Mouse (Mus musculus) bone marrow, adult 2 months (tissue): ENCODE results near the gene Wnk2. TPM values are rescaled to one million over a fixed set of nuclear protein-coding genes. Genes with fewer than 3 reads are reported as not detected.

Experiments used
- H3K27ac ChIP-seq: fragments of 200-500 bp; 2 replicates; pipeline ENCODE4 v1.5.1; 2012; ENCODE audit warnings: low read depth, mild to moderate bottlenecking, control low read depth, inconsistent platforms, low read length; ENCODE audit not compliant: control insufficient read depth, poor library complexity, insufficient read depth
- H3K4me1 ChIP-seq: fragments of 200-500 bp; 2 replicates; pipeline ENCODE4 v1.6.1; 2011; ENCODE audit warnings: low read length; ENCODE audit not compliant: control insufficient read depth, insufficient read depth
- H3K4me3 ChIP-seq: fragments of 200-500 bp; replicated peaks from 2 replicates; pipeline ENCODE3; 2011; ENCODE audit warnings: mild to moderate bottlenecking, low read depth, low read length, control low read depth; ENCODE audit not compliant: control insufficient read depth
- CTCF ChIP-seq: fragments of 200-500 bp; IDR thresholded peaks from 2 replicates; pipeline ENCODE4 v1.5.1; 2011; ENCODE audit warnings: low read length, control low read depth; ENCODE audit not compliant: control insufficient read depth, insufficient read depth
- POLR2A ChIP-seq: fragments of 200-500 bp; IDR thresholded peaks from 2 replicates; pipeline ENCODE4 v1.6.1; 2011; ENCODE audit warnings: low read depth, mild to moderate bottlenecking, control low read depth, low read length, borderline replicate concordance; ENCODE audit not compliant: control insufficient read depth
- WGBS: fragments of 180-500 bp; shearing (Covaris S2); methylation state at CpG from one replicate; pipeline ENCODE4 v1.1.7; 2018; 5-methylcytosine and 5-hydroxymethylcytosine counted together
- polyA plus RNA-seq: library from polyadenylated mRNA; stranded (reverse); fragments of >200 nt; gene quantifications from 2 replicates; pipeline ENCODE4 v1.2.4, GENCODE M21; 2011; ENCODE audit warnings: low replicate concordance; ENCODE audit not compliant: missing spikeins, insufficient read depth, insufficient read length

Gene Wnk2
- polyA plus RNA-seq, 1 experiment: not detected

DNA sequence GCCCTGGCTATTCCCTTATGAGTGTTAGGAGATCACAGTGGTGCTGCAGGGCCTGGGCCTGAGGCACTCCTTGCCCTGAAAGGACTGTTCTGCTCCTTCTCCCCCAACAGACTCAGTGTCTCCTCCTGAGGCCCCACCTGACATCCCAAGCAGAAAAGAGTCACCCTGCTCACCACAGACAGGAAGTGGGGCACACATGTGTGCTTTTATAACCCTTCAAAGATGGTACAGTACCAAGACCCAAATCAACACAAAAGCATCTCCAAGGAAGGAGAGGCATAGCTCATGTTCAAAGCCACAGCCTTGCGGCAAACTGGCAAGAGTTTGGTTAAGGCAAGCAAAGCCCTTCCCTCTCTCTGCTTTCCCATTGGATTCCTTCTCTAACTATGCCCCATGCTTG lies 57.6 kb downstream of the Wnk2 start:
- TF ChIP-seq CTCF (no peak), POLR2A (no peak)
- H3K4me3 ChIP-seq: no peak overlapping the region
- no peaks in the 10 kb centered on the region; the same call in 1 of the 2 replicates for H3K4me1 ChIP-seq
- no peak overlapping the region for H3K27ac ChIP-seq
- 81% methylated on average over 1 of the region's 1 CpGs for WGBS

DNA sequence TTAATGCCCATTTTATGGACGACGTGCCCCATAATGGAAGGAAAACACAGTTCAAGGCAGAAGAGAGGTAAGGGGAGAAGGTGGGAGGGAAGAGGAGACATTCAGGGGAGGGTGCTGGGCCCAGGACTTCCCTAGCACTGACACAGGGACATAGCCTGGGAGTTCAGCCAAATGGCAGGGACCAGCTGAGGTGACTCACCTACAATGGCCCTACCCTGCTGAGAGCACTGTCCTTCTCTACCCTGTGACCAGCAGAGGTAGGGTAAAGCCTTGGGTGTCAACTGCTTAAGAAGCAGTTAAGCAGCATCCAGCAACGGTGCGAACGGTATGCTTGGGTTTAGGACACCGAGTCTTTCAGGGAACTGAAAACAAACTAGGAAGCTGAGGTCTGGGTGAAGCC lies 58.9 kb downstream of the Wnk2 start:
- WGBS: 82% methylated on average over 6 of the region's 6 CpGs
- Histone ChIP-seq H3K4me3 (no peak overlapping the region), H3K4me1 (no peaks in the 10 kb centered on the region; the same call in 1 of the 2 replicates), H3K27ac (no peak overlapping the region)
- TF ChIP-seq POLR2A: no peak
- no peak for TF ChIP-seq CTCF

DNA sequence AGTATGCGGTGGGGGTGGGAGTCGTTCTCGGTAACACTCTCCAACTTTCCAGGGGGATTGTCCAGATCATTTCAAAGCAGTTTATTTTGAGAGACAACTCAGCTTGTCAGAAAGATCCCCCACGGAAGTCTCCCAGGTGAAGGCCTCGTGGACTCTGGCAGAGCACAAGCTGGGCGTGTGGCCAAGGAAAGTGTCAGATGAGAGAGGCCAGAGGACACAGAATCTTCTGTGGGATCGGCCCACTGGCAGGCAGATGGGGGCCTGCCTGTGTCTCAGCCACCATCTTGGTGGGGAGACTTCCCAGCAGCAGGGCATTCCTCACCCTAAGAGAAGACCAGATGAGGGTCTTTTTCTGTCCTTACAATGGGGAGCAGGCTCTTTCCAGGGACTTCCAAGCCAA lies 60.4 kb downstream of the Wnk2 start:
- no peak overlapping the region for H3K27ac ChIP-seq

DNA sequence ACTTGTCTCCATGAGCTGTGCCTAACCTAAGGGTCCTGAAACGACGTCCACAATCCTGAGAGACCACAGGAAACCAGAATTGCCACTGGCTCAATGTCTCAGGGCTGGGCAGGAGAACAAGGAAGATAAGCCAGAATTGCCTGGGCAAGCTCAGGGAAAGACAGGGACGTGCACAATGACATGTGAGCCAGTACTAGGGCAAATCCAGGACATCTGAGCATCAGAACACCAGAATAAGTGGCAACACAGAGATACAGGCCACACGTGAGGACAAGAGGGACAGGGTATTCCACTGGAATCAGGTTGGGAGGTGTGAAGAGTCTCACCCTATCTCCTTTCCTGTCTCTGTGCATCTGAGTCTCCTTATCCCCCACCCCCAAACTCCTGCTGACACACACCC lies 61.4 kb downstream of the Wnk2 start:
- Histone ChIP-seq H3K4me1 (no peaks in the 10 kb centered on the region; the same call in 1 of the 2 replicates), H3K4me3 (no peak overlapping the region), H3K27ac (no peak overlapping the region)
- no peak for TF ChIP-seq POLR2A
- no peak for TF ChIP-seq CTCF
- 67% methylated on average over 4 of the region's 4 CpGs for WGBS

More for the DNA sequence above, 60.4 kb downstream of the Wnk2 start:
- WGBS: 82% methylated on average over 7 of the region's 7 CpGs
- Histone ChIP-seq H3K4me3 (no peak overlapping the region), H3K4me1 (no peaks in the 10 kb centered on the region; the same call in 1 of the 2 replicates)
- TF ChIP-seq POLR2A (no peak), CTCF (no peak)

DNA sequence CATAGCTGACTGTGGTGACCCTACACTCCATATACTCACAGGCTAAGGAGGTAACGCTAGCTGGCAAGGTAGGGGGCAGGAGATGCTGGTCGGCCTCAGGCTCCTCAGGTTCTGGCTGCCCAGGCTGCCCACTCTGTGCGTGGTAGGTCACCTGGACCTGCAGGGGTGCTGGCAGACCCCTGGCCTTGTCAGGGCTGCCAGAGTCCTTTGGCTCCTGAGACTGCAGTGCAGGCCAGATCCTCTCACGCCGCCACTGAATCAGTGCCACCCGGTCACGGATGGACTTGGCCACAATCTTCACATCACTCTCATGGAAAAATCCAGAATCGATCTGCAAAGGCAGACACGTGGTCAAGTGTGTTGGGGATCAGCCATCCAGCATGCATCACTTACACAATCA lies 62.6 kb downstream of the Wnk2 start:
- TF ChIP-seq CTCF (no peak), POLR2A (no peak)

DNA sequence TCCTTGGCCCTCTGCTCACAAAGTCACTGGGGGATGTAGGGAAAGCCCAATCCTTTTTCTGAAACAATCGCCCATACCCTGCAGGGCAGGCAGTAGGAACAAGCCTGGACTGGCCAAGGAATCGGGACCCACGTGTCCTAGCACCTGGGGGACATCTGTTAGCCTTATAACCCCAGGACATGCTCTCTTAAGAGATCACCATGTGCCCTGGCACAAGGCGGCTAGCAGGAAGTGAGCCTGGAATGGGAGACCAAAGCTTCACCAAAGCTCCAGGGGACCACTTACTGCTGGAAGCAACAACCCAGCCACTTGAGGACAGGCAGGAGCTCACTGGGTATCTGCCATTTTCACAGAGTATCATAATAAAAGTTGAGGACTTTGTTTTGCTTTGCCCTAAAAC lies 63.0 kb downstream of the Wnk2 start:
- H3K27ac ChIP-seq: no peak overlapping the region
- no peaks in the 10 kb centered on the region; the same call in 1 of the 2 replicates for H3K4me1 ChIP-seq
- TF ChIP-seq POLR2A (no peak), CTCF (no peak)
- 72% methylated on average over 4 of the region's 4 CpGs for WGBS
- no peak overlapping the region for H3K4me3 ChIP-seq

More for the DNA sequence above, 62.6 kb downstream of the Wnk2 start:
- Histone ChIP-seq H3K4me1 (no peaks in the 10 kb centered on the region; the same call in 1 of the 2 replicates), H3K27ac (no peak overlapping the region), H3K4me3 (no peak overlapping the region)
- WGBS: 83% methylated on average over 9 of the region's 9 CpGs

DNA sequence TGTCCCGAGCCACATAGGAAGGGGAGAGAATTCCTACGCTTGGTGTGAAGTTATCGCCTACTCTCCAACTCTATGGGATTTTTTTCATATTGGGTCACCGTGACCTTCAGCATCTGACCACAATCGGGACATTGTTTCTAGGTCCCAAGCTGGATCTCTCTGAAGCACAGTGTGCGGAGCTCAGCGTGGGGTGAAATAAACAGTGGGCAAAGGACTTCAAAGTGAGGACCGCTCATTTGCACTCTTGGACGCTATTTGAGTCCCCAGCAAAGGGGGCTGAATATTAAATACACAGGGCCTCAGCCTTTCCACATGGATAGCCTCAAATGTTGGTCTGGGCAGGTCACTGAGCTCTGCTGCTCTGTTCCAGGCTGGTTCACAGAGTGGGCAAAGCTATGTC lies 63.9 kb downstream of the Wnk2 start:
- 83% methylated on average over 9 of the region's 9 CpGs for WGBS
- Histone ChIP-seq H3K4me1 (no peaks in the 10 kb centered on the region), H3K4me3 (no peak overlapping the region), H3K27ac (no peak overlapping the region)
- TF ChIP-seq CTCF (no peak), POLR2A (no peak)

DNA sequence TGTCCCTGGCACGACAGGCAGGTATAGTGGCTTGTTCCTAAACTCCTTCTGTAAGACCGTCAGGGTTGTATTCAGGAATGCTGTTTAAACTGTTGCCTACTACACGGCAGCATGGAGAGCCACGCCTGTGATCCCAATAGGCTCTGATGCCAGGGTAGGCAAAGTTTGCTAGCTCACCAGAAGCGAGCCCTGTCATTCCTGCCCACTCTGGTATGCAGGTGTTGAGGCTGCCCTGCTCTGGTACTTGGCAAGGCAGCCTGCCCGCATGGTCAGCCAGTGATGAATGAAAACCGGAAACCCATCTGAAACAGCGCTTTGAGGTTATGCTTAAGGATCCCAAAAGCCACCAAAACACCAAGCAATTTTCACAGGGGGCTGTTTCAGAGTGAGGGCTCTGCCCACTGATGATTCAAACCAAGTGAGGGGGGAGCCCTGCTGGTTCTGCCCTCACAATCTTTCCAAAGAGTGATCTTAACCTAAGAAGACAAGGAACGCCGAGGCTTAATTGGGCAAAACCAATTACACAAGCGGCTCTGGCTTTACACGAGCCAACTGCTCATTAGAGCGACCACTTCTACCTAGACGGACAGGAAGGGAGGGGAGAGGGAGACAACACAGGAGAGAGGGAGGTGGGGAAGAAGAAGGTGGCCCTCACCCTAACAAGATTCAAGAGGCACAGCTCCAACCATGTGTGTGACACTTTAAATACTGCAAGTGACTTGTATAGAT lies 65.5 kb downstream of the Wnk2 start:
- H3K4me3 ChIP-seq: no peak overlapping the region
- 76% methylated on average over 14 of the region's 14 CpGs for WGBS
- TF ChIP-seq POLR2A: no peak
- TF ChIP-seq CTCF: no peak
- H3K27ac ChIP-seq: no peak overlapping the region
- no peaks in the 10 kb centered on the region for H3K4me1 ChIP-seq
